Mouse (Mus musculus) neural tube, embryonic 13.5 days (tissue): ENCODE results near the gene Gm28919. TPM values are rescaled to one million over a fixed set of nuclear protein-coding genes. Genes with fewer than 3 reads are reported as not detected.
"Not testable (repeated sequence)": the region's sequence is repeated elsewhere in the genome, so short reads cannot be mapped to it uniquely, and the experiment has no call there.

Experiments
- ATAC-seq: fragments of 200-750 bp; cut with Nextera tagmentation; 2 replicates; pipeline ENCODE4 v1.8.0; 2017; ENCODE audit warnings: low read depth, mild to moderate bottlenecking, moderate TSS enrichment, moderate library complexity
- H3K27ac ChIP-seq: fragments of 300-500 bp; sonication (generic); replicated peaks from 2 replicates; pipeline ENCODE4 v1.5.1; 2015; ENCODE audit warnings: moderate library complexity, mild to moderate bottlenecking, inconsistent platforms
- H3K27me3 ChIP-seq: fragments of 300-500 bp; sonication (generic); 2 replicates; pipeline ENCODE4 v1.6.1; 2015; ENCODE audit warnings: mild to moderate bottlenecking, inconsistent platforms
- H3K36me3 ChIP-seq: fragments of 300-500 bp; sonication (generic); 2 replicates; pipeline ENCODE4 v1.6.1; 2015; ENCODE audit warnings: mild to moderate bottlenecking, inconsistent platforms
- H3K4me1 ChIP-seq: fragments of 300-500 bp; sonication (generic); replicated peaks from 2 replicates; pipeline ENCODE4 v1.6.1; 2015; ENCODE audit warnings: inconsistent platforms
- H3K4me2 ChIP-seq: fragments of 300-500 bp; sonication (generic); 2 replicates; pipeline ENCODE4 v1.6.1; 2015; ENCODE audit warnings: inconsistent platforms, mild to moderate bottlenecking, moderate library complexity
- H3K4me3 ChIP-seq: fragments of 300-500 bp; sonication (generic); 2 replicates; pipeline ENCODE4 v1.5.1; 2015; ENCODE audit warnings: mild to moderate bottlenecking, inconsistent platforms
- H3K9ac ChIP-seq: fragments of 300-500 bp; sonication (generic); 2 replicates; pipeline ENCODE4 v1.6.1; 2015; ENCODE audit warnings: moderate library complexity, mild to moderate bottlenecking, inconsistent platforms
- H3K9me3 ChIP-seq: fragments of 300-500 bp; sonication (generic); 2 replicates; pipeline ENCODE4 v1.6.1; 2016; ENCODE audit warnings: inconsistent platforms
- WGBS: fragments of 180-500 bp; shearing (Covaris S2); methylation state at CpG from one replicate; pipeline ENCODE4 v1.1.7; 2015; 5-methylcytosine and 5-hydroxymethylcytosine counted together
- polyA plus RNA-seq: library from polyadenylated mRNA; unstranded; fragments of >200 nt; fragmentation: Nextera tagmentation; extraction: Ambion mirVana; gene quantifications from 2 replicates; pipeline ENCODE4 v1.2.1, GENCODE M21; 2015

The Gm28919 gene
- not detected in 2 replicates for polyA plus RNA-seq

DNA sequence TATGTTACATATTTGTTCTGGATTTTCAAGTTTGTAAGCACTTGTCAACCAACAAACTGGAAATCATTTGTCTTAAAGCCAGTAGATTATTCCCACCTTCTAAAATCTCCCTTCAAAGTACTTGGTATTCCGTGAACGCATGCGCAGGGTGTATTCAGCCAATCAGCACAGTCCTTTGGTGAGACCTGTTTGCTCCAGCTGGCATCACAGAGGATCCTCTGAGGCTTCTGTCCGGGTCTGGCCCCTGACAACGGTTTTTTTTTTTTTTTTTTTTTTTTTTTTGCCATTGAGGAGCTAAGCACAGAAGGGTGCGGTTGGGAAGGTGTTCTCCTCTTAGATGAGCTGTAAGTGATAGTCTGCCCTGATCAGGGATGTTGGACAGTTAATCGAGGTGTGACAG, at the start of gene Gm28919:
Gm28919 (plus strand) TSS at position 301 of the 400 bp plus-strand sequence.
- H3K4me3 ChIP-seq, H3K27me3 ChIP-seq, H3K4me2 ChIP-seq, H3K9ac ChIP-seq, H3K36me3 ChIP-seq, H3K4me1 ChIP-seq, ATAC-seq, H3K9me3 ChIP-seq, H3K27ac ChIP-seq: not testable (repeated sequence)
- 83% methylated on average over 1 of the region's 7 CpGs for WGBS

Other genes starting within 250 kb of the Gm28919 start
- not detected in 2 replicates for gene Gm21719, start 99.3 kb downstream of the Gm28919 start, polyA plus RNA-seq